Mouse (Mus musculus): ENCODE results near the gene Mki67.

GRCm38 (mm10) chr7:135705753-135706152 lies 10.4 kb downstream of the Mki67 start:
- TF ChIP-seq TAL1 (IDR thresholded peaks at IDR 0.05; ENCODE audit: low read length) (no peak), GATA1 (IDR thresholded peaks at IDR 0.05; ENCODE audit: low read length) (no peak)

Measured in erythroblast, embryonic 14.5 days (primary cell).